Mouse (Mus musculus) Patski (cell line): Measurements from ENCODE around the gene Gna11. TPM values are rescaled to one million over a fixed set of nuclear protein-coding genes. Genes with fewer than 3 reads are reported as not detected.

Experiments
- ATAC-seq: fragments of 100-300 bp; one replicate; pipeline ENCODE4 v1.8.0; 2021
- CTCF ChIA-PET: fragments of 350-600 bp; sonication (Branson Sonifier 250); formaldehyde crosslinking; loops from one replicate; lab custom pipeline; 2022; ENCODE audit warnings: inconsistent platforms; lab: Charles Lee
- POLR2A ChIA-PET: fragments of 350-600 bp; sonication (Branson Sonifier 250); formaldehyde crosslinking; loops from one replicate; lab custom pipeline; 2022; ENCODE audit warnings: antibody characterized with exemption, inconsistent platforms; lab: Charles Lee
- DNase-seq: peaks from one replicate; pipeline ENCODE4 v3.0.0-alpha.2; 2011; ENCODE audit warnings: low read depth, low spot score
- H3K27me3 ChIP-seq: fragments of 371-371 bp; one replicate; pipeline ENCODE4 v1.5.1; 2021
- CTCF ChIP-seq: fragments of 100-300 bp; IDR thresholded peaks from one replicate; pipeline ENCODE4 v1.5.1; 2021
- in situ Hi-C: fragments of 300-500 bp; cut with MboI; formaldehyde crosslinking; loops from 3 replicates; pipeline ENCODE4 v1.11.1; 2018; ENCODE audit warnings: low pct_unique_long_range_greater_than_20kb, mixed read lengths
- polyA plus RNA-seq: library from polyadenylated mRNA; unstranded; gene quantifications from one replicate; pipeline ENCODE4 v1.2.3, GENCODE M21; 2021

The Gna11 gene
- polyA plus RNA-seq, 1 experiment from 2014 or later: 76.2 TPM

DNA sequence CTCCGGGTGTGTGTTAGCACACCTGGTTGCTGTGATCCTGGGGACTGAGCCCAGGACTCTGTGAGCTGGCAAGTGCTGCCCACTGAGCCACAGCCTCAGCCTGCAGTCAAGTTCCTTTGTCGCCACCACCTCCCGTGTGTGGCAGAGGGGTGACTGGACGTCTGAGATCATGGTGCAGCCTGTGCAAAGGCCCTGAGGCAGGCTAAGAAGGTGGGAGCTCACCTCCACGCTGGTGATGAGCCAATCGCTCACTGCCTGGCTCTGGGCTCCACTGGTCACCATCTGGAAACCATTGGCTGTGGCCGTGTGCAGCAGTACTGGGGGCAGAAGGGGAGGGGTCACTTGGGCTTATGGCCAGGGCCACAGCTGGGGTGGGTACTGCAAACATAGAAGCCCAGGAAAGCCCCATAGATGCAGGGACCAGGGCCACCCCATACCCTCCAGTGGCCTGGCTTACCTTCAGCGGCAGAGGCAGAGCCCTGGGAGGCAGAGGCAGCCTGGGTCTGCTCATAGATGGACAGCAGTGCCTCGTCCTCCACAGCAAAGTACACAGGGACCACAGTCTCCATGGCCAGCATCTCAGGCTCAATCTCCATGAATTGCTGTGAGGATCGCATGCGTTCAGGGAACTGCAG is 52.3 kb downstream of the Gna11 start:
- POLR2A ChIA-PET: no interaction called here
- ATAC-seq: no peak
- CTCF ChIA-PET: no interaction called here

DNA sequence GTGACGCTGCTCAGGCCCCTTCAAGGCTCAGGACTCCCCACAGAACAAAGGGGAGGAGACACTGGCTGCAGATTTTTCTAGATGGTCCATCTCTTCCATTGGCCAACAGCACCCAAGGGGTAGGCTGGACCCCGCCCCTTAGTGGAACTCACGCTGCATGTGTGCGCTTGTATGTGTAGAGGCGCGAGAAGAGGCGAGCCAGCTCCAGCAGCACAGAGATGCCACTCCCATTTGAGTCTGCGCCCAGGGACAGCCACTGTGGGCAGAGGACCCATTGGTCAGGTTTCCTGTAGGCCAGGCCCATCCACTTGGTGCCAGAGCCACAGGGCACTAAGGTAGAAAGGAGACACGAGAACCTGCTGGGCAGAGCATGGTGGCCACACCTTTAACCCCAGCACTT is 54.0 kb downstream of the Gna11 start:
- in situ Hi-C loops: no loop called here
- ATAC-seq: no peak
- no peaks in the 10 kb centered on the region for H3K27me3 ChIP-seq
- no peak for DNase-seq
- TF ChIP-seq CTCF: no peak
- CTCF ChIA-PET: no interaction called here
- POLR2A ChIA-PET: no interaction called here

More for the DNA sequence above, 52.3 kb downstream of the Gna11 start:
- H3K27me3 ChIP-seq: no peaks in the 10 kb centered on the region
- no peak for TF ChIP-seq CTCF
- no peak for DNase-seq
- in situ Hi-C loops: no loop called here

DNA sequence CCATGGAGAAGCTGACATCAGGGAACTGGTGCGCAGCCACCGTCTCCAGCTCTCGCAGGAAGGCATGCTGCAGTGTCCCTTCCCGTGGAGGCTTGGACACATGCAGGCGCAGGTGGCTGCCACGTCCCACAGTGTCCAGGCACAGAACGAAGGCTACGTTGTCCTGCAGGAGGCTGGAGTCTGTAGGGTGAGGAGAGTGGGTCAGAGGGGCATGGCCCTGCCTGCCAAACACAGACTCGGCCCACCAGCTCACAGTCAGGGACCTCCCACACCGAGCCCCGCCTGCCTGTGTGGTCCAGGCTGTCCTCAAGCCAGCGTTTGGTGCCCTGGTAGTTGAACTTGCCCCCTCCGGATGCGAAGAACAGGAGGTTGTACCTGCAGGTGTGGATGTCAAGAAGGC is 55.0 kb downstream of the Gna11 start:
- ATAC-seq (no peak), DNase-seq (no peak)
- ChIA-PET POLR2A (no interaction called here), CTCF (no interaction called here)
- TF ChIP-seq CTCF: no peak
- in situ Hi-C loops: no loop called here
- no peaks in the 10 kb centered on the region for H3K27me3 ChIP-seq

DNA sequence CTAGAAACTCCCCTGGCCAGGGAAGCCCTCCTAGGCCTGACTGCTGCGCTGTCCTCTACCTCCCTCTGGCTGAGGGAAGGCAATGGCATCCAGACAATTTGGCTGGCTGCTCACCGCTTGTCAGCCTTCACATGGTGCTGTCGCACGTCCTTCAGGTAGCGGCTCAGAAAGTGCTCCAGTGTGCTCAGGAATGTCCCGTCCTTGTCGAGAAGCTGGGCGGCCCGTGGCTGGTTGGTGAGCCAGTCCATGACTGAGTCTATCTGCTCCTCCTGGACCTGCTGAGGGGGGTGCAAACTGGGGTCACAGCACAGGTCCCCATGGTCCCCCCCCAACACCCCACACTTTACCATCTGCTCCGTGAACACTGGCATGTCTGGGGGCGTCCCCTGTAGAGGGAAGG is 56.9 kb downstream of the Gna11 start:
- TF ChIP-seq CTCF: no peak
- CTCF ChIA-PET: no interaction called here
- H3K27me3 ChIP-seq: no peaks in the 10 kb centered on the region
- in situ Hi-C loops: no loop called here
- ATAC-seq: no peak
- POLR2A ChIA-PET: interaction anchor here (0.5 kb wide), 1 partner anchor 27 kb away, joined by 4 read pairs; no protein-coding TSS in a partner anchor
- no peak for DNase-seq

DNA sequence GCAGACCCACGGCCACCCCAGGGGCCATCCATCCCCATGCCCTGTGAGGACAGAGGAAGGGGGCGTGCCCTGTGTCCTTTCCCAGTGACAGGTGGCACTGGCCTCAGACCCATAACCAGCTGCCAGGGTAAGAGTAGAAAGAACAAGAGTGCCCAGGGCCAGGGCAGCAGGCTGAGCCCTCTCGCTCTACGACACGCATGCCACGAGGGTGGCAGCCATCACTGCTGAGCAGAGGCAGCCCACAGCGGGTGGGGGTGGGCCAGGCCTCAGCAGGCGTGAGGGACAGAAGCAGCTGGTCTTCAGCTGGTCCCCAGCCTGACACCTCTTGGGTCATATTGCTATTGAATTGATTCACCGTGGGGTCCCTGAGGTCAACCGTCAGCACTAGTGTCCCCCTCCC is 58.5 kb downstream of the Gna11 start:
- CTCF ChIA-PET: no interaction called here
- POLR2A ChIA-PET: no interaction called here
- in situ Hi-C loops: no loop called here
- TF ChIP-seq CTCF: no peak
- H3K27me3 ChIP-seq: no peaks in the 10 kb centered on the region
- DNase-seq: no peak
- no peak for ATAC-seq

DNA sequence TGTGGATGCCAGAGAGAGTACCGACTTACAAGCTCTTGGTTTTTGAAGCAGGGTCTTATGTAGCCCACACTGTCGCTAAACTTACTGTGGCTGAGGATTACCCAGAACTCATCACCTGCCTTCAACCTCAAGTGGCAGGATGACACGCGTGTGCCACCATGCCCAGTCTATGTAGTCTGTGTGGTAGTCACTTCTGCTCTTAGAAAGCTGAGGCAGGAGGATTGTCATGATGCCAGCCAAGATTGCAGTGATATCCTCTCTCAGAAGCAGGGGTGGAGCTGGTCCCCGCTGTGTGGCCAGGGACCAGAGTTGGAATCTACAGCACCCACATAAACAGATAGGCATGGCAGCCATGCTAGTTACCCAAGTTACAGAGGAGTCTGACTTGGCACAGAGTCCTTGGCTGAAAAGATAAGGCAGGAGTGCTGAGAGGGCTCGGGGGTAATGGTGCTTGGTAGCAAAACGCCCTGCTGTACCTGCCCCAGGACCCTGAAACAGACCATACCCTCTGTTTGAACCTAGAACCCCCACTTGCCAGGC is 59.4 kb downstream of the Gna11 start:
- ATAC-seq: no peak
- DNase-seq: no peak
- POLR2A ChIA-PET: no interaction called here
- CTCF ChIA-PET: interaction anchor here (1.5 kb wide), 1 partner anchor 9 kb away, joined by 6 read pairs; no protein-coding TSS in a partner anchor
- TF ChIP-seq CTCF: no peak
- H3K27me3 ChIP-seq: no peaks in the 10 kb centered on the region
- in situ Hi-C loops: no loop called here

DNA sequence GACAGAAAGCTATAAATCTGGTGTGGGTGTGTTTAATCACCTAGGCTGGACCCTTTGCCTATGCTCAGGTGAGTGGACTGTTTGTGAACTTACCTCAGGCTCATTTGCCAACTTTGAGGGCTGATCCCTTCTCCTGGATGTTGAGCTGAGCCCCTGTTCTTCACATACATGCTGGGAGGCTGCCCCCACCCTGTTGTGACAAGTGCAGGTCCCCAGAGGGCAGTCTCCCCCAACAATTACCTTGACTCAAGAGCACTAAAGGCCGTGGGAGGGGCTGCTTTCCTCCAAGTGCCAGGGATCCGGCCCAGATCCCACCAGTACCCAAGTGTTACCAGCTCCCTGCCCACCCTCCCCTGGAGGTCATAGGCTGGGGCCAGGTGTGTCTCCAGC is 59.9 kb downstream of the Gna11 start:
- DNase-seq (no peak), ATAC-seq (no peak)
- ChIA-PET CTCF (interaction anchor here (1.5 kb wide), 1 partner anchor 10 kb away, joined by 6 read pairs; no protein-coding TSS in a partner anchor), POLR2A (no interaction called here)
- TF ChIP-seq CTCF: no peak
- no peaks in the 10 kb centered on the region for H3K27me3 ChIP-seq
- in situ Hi-C loops: no loop called here

DNA sequence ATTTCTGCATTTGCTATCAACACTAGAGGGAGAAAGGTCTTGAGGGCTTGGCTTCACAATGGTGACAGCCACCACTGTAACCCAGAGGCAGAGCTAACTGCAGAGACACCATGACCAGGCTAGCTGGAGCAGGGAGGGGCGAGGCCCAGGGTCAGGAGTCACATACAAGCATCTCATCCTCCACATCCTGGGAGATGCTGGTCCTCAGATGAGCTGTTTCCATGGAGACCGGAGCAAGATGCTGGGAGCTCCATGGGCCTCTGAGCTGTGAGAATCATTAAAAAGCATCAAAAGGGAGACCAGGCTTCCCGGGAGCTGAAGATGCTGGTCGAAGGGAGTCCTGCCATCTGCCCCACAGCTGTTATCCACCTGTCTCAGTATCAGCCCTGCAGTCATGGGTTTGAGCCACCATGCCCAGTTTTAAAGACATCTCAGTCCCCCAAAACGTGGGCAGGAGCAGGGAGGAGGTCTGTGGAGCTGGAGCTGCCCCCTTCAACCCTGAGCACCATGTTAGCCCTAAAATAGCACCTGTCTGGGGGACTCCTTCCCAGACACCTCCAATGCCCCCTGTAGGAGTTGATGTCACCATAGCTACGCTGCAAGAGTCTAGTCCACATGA is 60.4 kb downstream of the Gna11 start:
- TF ChIP-seq CTCF: no peak
- no peaks in the 10 kb centered on the region for H3K27me3 ChIP-seq
- ATAC-seq (no peak), DNase-seq (no peak)
- CTCF ChIA-PET: interaction anchor here (1.5 kb wide), 1 partner anchor 10 kb away, joined by 6 read pairs; no protein-coding TSS in a partner anchor
- POLR2A ChIA-PET: no interaction called here
- in situ Hi-C loops: no loop called here

DNA sequence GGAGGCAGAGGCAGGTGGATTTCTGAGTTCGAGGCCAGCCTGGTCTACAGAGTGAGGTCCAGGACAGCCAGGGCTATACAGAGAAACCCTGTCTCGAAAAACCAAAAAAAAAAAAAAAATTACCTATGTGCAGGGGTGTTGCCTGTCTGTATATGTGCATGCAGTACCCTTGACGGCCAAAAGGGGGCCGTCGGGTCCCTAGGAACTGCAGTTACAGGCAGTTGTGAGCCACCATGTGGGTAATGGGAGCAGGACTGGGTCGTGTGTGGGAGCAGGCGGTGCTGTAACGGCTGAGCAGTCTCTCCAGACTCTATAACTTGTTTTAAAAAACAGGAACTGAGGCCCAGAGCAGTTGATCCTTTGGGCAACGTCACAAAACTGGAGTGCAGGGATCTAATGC is 61.0 kb downstream of the Gna11 start:
- DNase-seq (no peak), ATAC-seq (no peak)
- in situ Hi-C loops: no loop called here
- TF ChIP-seq CTCF: no peak
- no peaks in the 10 kb centered on the region for H3K27me3 ChIP-seq
- POLR2A ChIA-PET: no interaction called here
- CTCF ChIA-PET: no interaction called here

DNA sequence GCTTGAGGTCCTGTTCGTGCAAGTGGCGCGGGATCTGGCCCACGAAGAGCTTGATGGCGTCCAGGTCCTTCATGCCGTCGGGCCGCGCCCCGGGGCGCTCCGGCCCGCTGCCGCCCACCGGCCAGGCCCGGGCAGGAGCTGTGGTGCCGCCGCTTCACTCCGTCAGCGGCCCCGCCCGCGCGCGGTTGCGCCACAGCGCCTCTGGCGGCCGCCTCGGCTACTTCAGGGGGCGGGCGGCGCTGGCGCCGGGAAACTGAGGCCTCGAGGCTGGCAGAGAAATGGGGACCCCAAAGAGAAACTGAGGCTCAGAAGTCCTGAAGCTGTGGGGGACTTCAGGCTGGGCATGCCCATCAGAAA is 62.5 kb downstream of the Gna11 start, which contains the start of gene Celf5:
TSS of gene Celf5 (minus strand) at position 177 of the 357 bp plus-strand sequence.
- ATAC-seq (peak; percentile 67), DNase-seq (no peak)
- TF ChIP-seq CTCF: no peak
- in situ Hi-C loops: no loop called here
- H3K27me3 ChIP-seq: no peaks in the 10 kb centered on the region
- ChIA-PET POLR2A (no interaction called here), CTCF (interaction anchor here (0.9 to 2.2 kb wide), 5 partner anchors 12 to 93 kb away, joined by 3 to 8 read pairs (median 5); no protein-coding TSS in a partner anchor)
